8 mouse cellular contexts compared by ENCODE assay signal in genomic region chr11:8624179-8624886, GRCm38 (mm10). TPM values are rescaled to one million over a fixed set of nuclear protein-coding genes. Genes with fewer than 3 reads are reported as not detected.
DNase-seq lines count a peak whose midpoint lies in the region; ATAC-seq and TF ChIP-seq lines count a peak whose summit lies in the region.

No protein-coding gene starts in this region.

- peak overlapping the region; percentile 100 for H3K4me2 ChIP-seq in hindbrain, postnatal 0 days (ENCODE audit: low read depth, low read length)
- H3K4me2 ChIP-seq in limb, embryonic 11.5 days (ENCODE audit: low read depth, severe bottlenecking) = peak overlapping the region; percentile 89
- H3K4me2 ChIP-seq in midbrain, embryonic 16.5 days (ENCODE audit: low read length) = peak overlapping the region; percentile 92

- peak overlapping the region; percentile 69 for H3K4me3 ChIP-seq in hindbrain, postnatal 0 days (ENCODE audit: low read length)
- H3K4me3 ChIP-seq in limb, embryonic 11.5 days (ENCODE audit: low read depth, low read length) = peak overlapping the region; percentile 91
- H3K4me3 ChIP-seq in midbrain, embryonic 16.5 days (ENCODE audit: low read depth, low read length) = peak overlapping the region; percentile 72

- DNase-seq in cerebellum, postnatal 14 days = peak; percentile 58 to 64
- no peak for DNase-seq in cerebellum, adult 11 months
- DNase-seq in brain, adult 2 months (ENCODE audit: low read depth, low spot score) = peak; percentile 55
- peak; percentile 39 to 42 for DNase-seq in frontal cortex, postnatal 36 days (ENCODE audit: low spot score in 2 of 2)
- peak; percentile 70 for DNase-seq in hindbrain, postnatal 0 days (ENCODE audit: low spot score)
- DNase-seq in limb, embryonic 11.5 days (ENCODE audit: low spot score) = peak; percentile 87
- peak; percentile 50 for DNase-seq in testis, postnatal 14 days (ENCODE audit: low spot score)

- H3K9me3 ChIP-seq in hindbrain, postnatal 0 days (ENCODE audit: low read length) = no peaks in the 10 kb centered on the region
- no peaks in the 10 kb centered on the region for H3K9me3 ChIP-seq in limb, embryonic 11.5 days (ENCODE audit: control insufficient read depth, low read length)
- no peaks in the 10 kb centered on the region for H3K9me3 ChIP-seq in midbrain, embryonic 16.5 days (replicated peaks; ENCODE audit: control insufficient read depth, low read length, poor library complexity, severe bottlenecking)

- H3K27me3 ChIP-seq in hindbrain, postnatal 0 days (ENCODE audit: insufficient read depth, low read length) = no peaks in the 10 kb centered on the region
- no peaks in the 10 kb centered on the region for H3K27me3 ChIP-seq in limb, embryonic 11.5 days (ENCODE audit: control insufficient read depth, insufficient read depth, low read length)
- H3K27me3 ChIP-seq in midbrain, embryonic 16.5 days (ENCODE audit: control insufficient read depth, insufficient read depth, low read depth, low read length) = no peaks in the 10 kb centered on the region

- H3K36me3 ChIP-seq in hindbrain, postnatal 0 days (ENCODE audit: insufficient read depth, low read length) = no peaks in the 10 kb centered on the region
- H3K36me3 ChIP-seq in limb, embryonic 11.5 days (ENCODE audit: control insufficient read depth, insufficient read depth, low read length) = no peaks in the 10 kb centered on the region
- H3K36me3 ChIP-seq in midbrain, embryonic 16.5 days (ENCODE audit: control insufficient read depth, insufficient read depth, low read length) = no peaks in the 10 kb centered on the region

- 0 out of 2 replicates have a peak, but pooled peaks cover 6% of the 10 kb centered on the region for H3K4me1 ChIP-seq in hindbrain, postnatal 0 days (ENCODE audit: insufficient read depth, low read length)
- peaks cover 39% of the 10 kb centered on the region for H3K4me1 ChIP-seq in limb, embryonic 11.5 days (ENCODE audit: control insufficient read depth, insufficient read depth, low read length)
- peaks cover 7% of the 10 kb centered on the region; the same call in 1 of the 2 replicates for H3K4me1 ChIP-seq in midbrain, embryonic 16.5 days (ENCODE audit: control insufficient read depth, insufficient read depth, low read length)

- ATAC-seq in hindbrain, postnatal 0 days = peak; percentile 84
- ATAC-seq in limb, embryonic 11.5 days (ENCODE audit: insufficient number of reproducible peaks, low FRiP score, low TSS enrichment, low read depth) = peak; percentile 82
- ATAC-seq in midbrain, embryonic 16.5 days = peak; percentile 86

- peak overlapping the region; percentile 73 for H3K9ac ChIP-seq in hindbrain, postnatal 0 days (replicated peaks; ENCODE audit: low read length)
- peak overlapping the region; percentile 96 for H3K9ac ChIP-seq in limb, embryonic 11.5 days (ENCODE audit: low read length)
- H3K9ac ChIP-seq in midbrain, embryonic 16.5 days (ENCODE audit: low read depth, low read length) = peak overlapping the region; percentile 80

- WGBS in hindbrain, postnatal 0 days = under 1% methylated on average over 72 of the region's 74 CpGs
- under 1% methylated on average over 74 of the region's 74 CpGs for WGBS in limb, embryonic 11.5 days
- WGBS in midbrain, embryonic 16.5 days = under 1% methylated on average over 73 of the region's 74 CpGs

- peak overlapping the region; percentile 70 for H3K27ac ChIP-seq in hindbrain, postnatal 0 days
- H3K27ac ChIP-seq in limb, embryonic 11.5 days (replicated peaks; ENCODE audit: low read depth, low read length) = peak overlapping the region; percentile 96
- no peak overlapping the region for H3K27ac ChIP-seq in midbrain, embryonic 16.5 days (ENCODE audit: low read length)

- no peak for TF ChIP-seq CTCF in hindbrain, postnatal 0 days (IDR thresholded peaks at IDR 0.05; ENCODE audit: low read depth)

RNA-seq across cellular contexts. Expression of gene Tns3, which starts 40.0 kb away (rescaled TPM):
- 59.0 and 63.6 TPM in 2 replicates for total RNA-seq in hindbrain, postnatal 0 days (2014; rRNA removed)
- polyA plus RNA-seq in hindbrain, postnatal 0 days (2015; fragmentation: Nextera tagmentation; extraction: Ambion mirVana) = 8.2 and 8.9 TPM in 2 replicates
- 26.0 and 26.7 TPM in 2 replicates for polyA plus RNA-seq in limb, embryonic 11.5 days (2014; fragmentation: Nextera tagmentation; extraction: Ambion mirVana)
- polyA plus RNA-seq in midbrain, embryonic 16.5 days (2015; fragmentation: Nextera tagmentation; extraction: Ambion mirVana) = 5.3 TPM in 2 replicates
